Mouse (Mus musculus) embryonic facial prominence, embryonic 14.5 days (tissue): ENCODE measurements around the gene Oas1h. TPM values are rescaled to one million over a fixed set of nuclear protein-coding genes. Genes with fewer than 3 reads are reported as not detected.
A peak's percentile ranks its signal among the peaks of the same experiment; 100 is the strongest.

ENCODE experiments used
- ATAC-seq: fragments of 200-750 bp; cut with Nextera tagmentation; 2 replicates; pipeline ENCODE4 v1.8.0; 2017; ENCODE audit warnings: low read depth, moderate number of reproducible peaks, moderate TSS enrichment
- DNase-seq: peaks from one replicate; pipeline ENCODE4 v3.0.0-alpha.2; 2015; ENCODE audit warnings: low spot score
- H3K27ac ChIP-seq: fragments of 300-500 bp; sonication (generic); replicated peaks from 2 replicates; pipeline ENCODE4 v1.5.1; 2014; ENCODE audit warnings: low read depth, mild to moderate bottlenecking, low read length, moderate library complexity
- H3K27me3 ChIP-seq: fragments of 300-500 bp; sonication (generic); replicated peaks from 2 replicates; pipeline ENCODE4 v1.6.1; 2014; ENCODE audit warnings: low read length; ENCODE audit not compliant: control insufficient read depth, insufficient read depth
- H3K36me3 ChIP-seq: fragments of 300-500 bp; sonication (generic); 2 replicates; pipeline ENCODE4 v1.6.1; 2014; ENCODE audit warnings: low read length, mixed read lengths; ENCODE audit not compliant: control insufficient read depth, insufficient read depth
- H3K4me1 ChIP-seq: fragments of 300-500 bp; sonication (generic); 2 replicates; pipeline ENCODE4 v1.6.1; 2014; ENCODE audit warnings: antibody characterized with exemption, low read length; ENCODE audit not compliant: control insufficient read depth, insufficient read depth
- H3K4me2 ChIP-seq: fragments of 300-500 bp; sonication (generic); 2 replicates; pipeline ENCODE4 v1.6.1; 2014; ENCODE audit warnings: low read depth, mild to moderate bottlenecking, low read length, moderate library complexity, mixed read lengths
- H3K4me3 ChIP-seq: fragments of 300-500 bp; sonication (generic); 2 replicates; pipeline ENCODE4 v1.5.1; 2014; ENCODE audit warnings: low read depth, mild to moderate bottlenecking, low read length
- H3K9ac ChIP-seq: fragments of 300-500 bp; sonication (generic); 2 replicates; pipeline ENCODE4 v1.6.1; 2014; ENCODE audit warnings: low read depth, mild to moderate bottlenecking, low read length, moderate library complexity, mixed read lengths
- H3K9me3 ChIP-seq: fragments of 300-500 bp; sonication (generic); 2 replicates; pipeline ENCODE4 v1.6.1; 2016; ENCODE audit warnings: low read length; ENCODE audit not compliant: control insufficient read depth
- WGBS: fragments of 180-500 bp; shearing (Covaris S2); extraction: QIAGEN DNeasy Blood & Tissue Kit; methylation state at CpG from one replicate; pipeline ENCODE4 v1.1.7; 2014; 5-methylcytosine and 5-hydroxymethylcytosine counted together
- polyA plus RNA-seq: library from polyadenylated mRNA; unstranded; fragments of >200 nt; fragmentation: Nextera tagmentation; extraction: Ambion mirVana; gene quantifications from 2 replicates; pipeline ENCODE4 v1.2.1, GENCODE M21; 2014

The Oas1h gene
- not detected in 2 replicates for polyA plus RNA-seq

DNA sequence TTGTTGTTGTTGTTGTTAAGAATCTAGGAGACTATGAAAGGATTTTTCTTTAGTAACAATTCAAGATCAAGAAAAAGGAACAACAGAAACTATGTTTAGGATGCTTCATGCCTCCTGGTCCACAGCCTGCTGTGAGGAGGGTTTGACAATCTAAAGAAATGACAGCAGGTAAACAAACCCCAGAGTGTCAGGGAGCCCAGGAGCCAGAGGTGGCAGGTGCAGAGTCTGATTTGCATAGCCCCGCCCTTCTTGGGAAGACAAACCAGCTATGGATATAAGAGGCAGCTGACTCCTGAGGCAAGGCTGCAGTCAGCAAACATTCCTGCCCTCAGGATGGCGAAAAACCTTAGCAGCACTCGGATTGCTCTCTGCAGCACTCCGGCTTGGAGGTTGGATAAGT lies at the start of gene Oas1h:
TSS of gene Oas1h (plus strand) at position 301 of the 400 bp plus-strand sequence.
- DNase-seq (no peak), ATAC-seq (no peak)
- H3K9ac ChIP-seq, result no peak within 1 kb of the TSS
- 45% methylated on average over 4 of the region's 4 CpGs for WGBS
- no peaks in the 10 kb centered on the region for H3K27me3 ChIP-seq
- H3K27ac ChIP-seq, result no peak within 1 kb of the TSS
- no peak within 1 kb of the TSS for H3K4me3 ChIP-seq
- no peaks in the 10 kb centered on the region for H3K36me3 ChIP-seq
- H3K4me1 ChIP-seq, result no peaks in the 10 kb centered on the region
- no peak within 1 kb of the TSS for H3K4me2 ChIP-seq
- H3K9me3 ChIP-seq, result no peaks in the 10 kb centered on the region

- Histone ChIP-seq H3K9ac (peak within 1 kb of the TSS; percentile 41), H3K36me3 (no peaks in the 10 kb centered on the region), H3K27me3 (no peaks in the 10 kb centered on the region), H3K9me3 (no peaks in the 10 kb centered on the region), H3K4me1 (peaks cover 5% of the 10 kb centered on the region; the same call in 1 of the 2 replicates), H3K4me3 (peak within 1 kb of the TSS; percentile 33), H3K4me2 (peak within 1 kb of the TSS; percentile 54), H3K27ac (peak within 1 kb of the TSS; percentile 75)
- ATAC-seq (peak; percentile 95), DNase-seq (peak; percentile 96)
- WGBS, result 4% methylated on average over 18 of the region's 18 CpGs
Observed at GRCm38 (mm10) chr5:120811951-120812819, 49.0 kb upstream of the Oas1h start, which contains the start of gene Oas1c. TSS of gene Oas1c (minus strand) at chr5:120812514.

DNA sequence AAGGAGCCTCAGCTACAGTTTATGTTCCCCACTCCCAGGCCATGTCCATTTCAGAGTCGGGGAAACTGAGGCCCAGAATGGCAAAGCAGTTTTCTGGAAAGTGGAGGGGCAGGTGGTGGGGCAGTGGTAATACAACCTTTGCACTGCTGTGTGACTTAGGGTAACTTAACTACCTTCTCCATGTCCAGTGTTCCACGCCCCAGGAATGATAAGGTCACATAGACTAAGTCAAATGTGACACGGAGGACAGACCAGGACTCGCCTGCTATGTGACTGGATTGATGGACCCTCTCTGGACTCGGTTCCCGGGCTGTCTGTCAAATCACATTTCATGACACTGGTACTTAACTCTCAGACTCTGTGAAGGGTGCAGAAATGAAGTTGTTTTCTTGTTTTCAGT lies 48.2 kb upstream of the Oas1h start:
- peaks cover 5% of the 10 kb centered on the region; the same call in 1 of the 2 replicates for H3K4me1 ChIP-seq
- H3K27me3 ChIP-seq, result no peaks in the 10 kb centered on the region
- WGBS, result 79% methylated on average over 6 of the region's 6 CpGs
- H3K27ac ChIP-seq, result no peak overlapping the region
- no peaks in the 10 kb centered on the region for H3K9me3 ChIP-seq
- peak overlapping the region; percentile 33 for H3K4me3 ChIP-seq
- ATAC-seq, result no peak
- H3K36me3 ChIP-seq, result no peaks in the 10 kb centered on the region
- peak overlapping the region; percentile 54 for H3K4me2 ChIP-seq
- DNase-seq, result no peak
- no peak overlapping the region for H3K9ac ChIP-seq

DNA sequence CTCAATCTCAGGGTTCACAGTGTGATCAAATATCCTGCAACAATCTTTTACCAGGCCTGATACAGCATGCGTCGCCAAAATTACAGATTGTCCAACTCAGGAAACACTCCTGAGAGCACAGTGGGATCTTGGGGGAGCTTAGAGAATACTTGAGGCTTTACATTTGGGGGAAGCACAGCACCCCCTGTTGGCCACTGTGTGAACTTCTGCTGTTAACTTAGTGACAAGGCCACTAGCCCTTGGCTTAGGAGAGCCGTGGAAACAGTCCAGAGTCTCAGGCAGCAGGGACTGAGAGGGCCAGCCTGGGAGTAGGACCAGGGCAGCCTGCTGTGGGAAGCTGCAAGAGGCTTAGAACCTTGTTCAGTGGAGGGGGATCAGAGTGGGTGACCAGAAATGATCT lies 45.3 kb upstream of the Oas1h start:
- Histone ChIP-seq H3K9me3 (peaks cover 12% of the 10 kb centered on the region), H3K36me3 (no peaks in the 10 kb centered on the region), H3K27ac (no peak overlapping the region), H3K4me2 (no peak overlapping the region), H3K4me3 (no peak overlapping the region), H3K4me1 (peaks cover 5% of the 10 kb centered on the region; the same call in 1 of the 2 replicates), H3K27me3 (no peaks in the 10 kb centered on the region), H3K9ac (no peak overlapping the region)
- ATAC-seq (no peak), DNase-seq (no peak)
- 52% methylated on average over 3 of the region's 3 CpGs for WGBS

- ATAC-seq (no peak), DNase-seq (no peak)
- H3K9ac ChIP-seq, result no peak overlapping the region
- no peak overlapping the region for H3K4me2 ChIP-seq
- peaks cover 12% of the 10 kb centered on the region for H3K9me3 ChIP-seq
- H3K27ac ChIP-seq, result no peak overlapping the region
- no peaks in the 10 kb centered on the region for H3K4me1 ChIP-seq
- H3K36me3 ChIP-seq, result no peaks in the 10 kb centered on the region
- no peak overlapping the region for H3K4me3 ChIP-seq
- no peaks in the 10 kb centered on the region for H3K27me3 ChIP-seq
Observed at GRCm38 (mm10) chr5:120818999-120819398, 42.2 kb upstream of the Oas1h start.

DNA sequence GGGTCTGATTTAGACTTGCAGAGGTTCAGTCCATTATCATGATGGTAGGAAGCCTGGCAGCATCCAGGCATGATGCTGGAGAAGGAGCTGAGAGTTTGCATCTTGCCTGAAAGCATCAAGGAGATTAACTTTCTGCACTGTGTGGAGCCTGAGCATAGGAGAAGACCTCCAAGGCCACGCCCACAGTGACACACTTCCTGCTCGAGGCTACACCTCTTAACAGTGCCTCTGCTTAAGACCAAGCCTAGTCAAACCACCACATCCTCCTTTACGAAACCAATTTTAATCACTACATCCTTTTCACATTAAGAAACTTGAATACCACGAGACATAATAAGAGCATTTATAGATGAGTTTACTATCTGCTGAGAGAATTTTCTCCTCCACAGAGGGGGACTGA lies 30.2 kb upstream of the Oas1h start:
- peaks cover 8% of the 10 kb centered on the region; the same call in 1 of the 2 replicates for H3K27me3 ChIP-seq
- H3K9ac ChIP-seq, result no peak overlapping the region
- WGBS, result 75% methylated on average over 4 of the region's 4 CpGs
- DNase-seq (no peak), ATAC-seq (no peak)
- H3K9me3 ChIP-seq, result no peaks in the 10 kb centered on the region
- H3K4me1 ChIP-seq, result no peaks in the 10 kb centered on the region
- H3K36me3 ChIP-seq, result no peaks in the 10 kb centered on the region
- H3K27ac ChIP-seq, result no peak overlapping the region
- no peak overlapping the region for H3K4me3 ChIP-seq
- H3K4me2 ChIP-seq, result no peak overlapping the region

GRCm38 (mm10) chr5:120833335-120834280 lies 27.6 kb upstream of the Oas1h start:
- WGBS, result 18% methylated on average over 17 of the region's 17 CpGs
- ATAC-seq (no peak), DNase-seq (peak; percentile 9)
- Histone ChIP-seq H3K9me3 (no peaks in the 10 kb centered on the region), H3K4me1 (no peaks in the 10 kb centered on the region), H3K9ac (no peak overlapping the region), H3K27ac (no peak overlapping the region), H3K27me3 (peaks cover 8% of the 10 kb centered on the region; the same call in 1 of the 2 replicates), H3K4me3 (no peak overlapping the region), H3K4me2 (no peak overlapping the region), H3K36me3 (no peaks in the 10 kb centered on the region)

GRCm38 (mm10) chr5:120836731-120837585 lies 24.3 kb upstream of the Oas1h start:
- WGBS, result 7% methylated on average over 8 of the region's 8 CpGs
- Histone ChIP-seq H3K27ac (no peak overlapping the region), H3K4me3 (no peak overlapping the region), H3K27me3 (peaks cover 8% of the 10 kb centered on the region; the same call in 1 of the 2 replicates), H3K9ac (no peak overlapping the region), H3K4me2 (no peak overlapping the region), H3K4me1 (no peaks in the 10 kb centered on the region), H3K36me3 (no peaks in the 10 kb centered on the region), H3K9me3 (no peaks in the 10 kb centered on the region)
- ATAC-seq, result no peak
- DNase-seq, result peak; percentile 8
